Mouse (Mus musculus) embryonic facial prominence, embryonic 12.5 days (tissue): ENCODE results near the gene Atg7. TPM values are rescaled to one million over a fixed set of nuclear protein-coding genes. Genes with fewer than 3 reads are reported as not detected.

Experiments
- ATAC-seq: fragments of 200-750 bp; cut with Nextera tagmentation; 2 replicates; pipeline ENCODE4 v1.8.0; 2017; ENCODE audit not compliant: insufficient number of reproducible peaks, insufficient read depth, low FRiP score, low TSS enrichment
- H3K27ac ChIP-seq: fragments of 300-500 bp; sonication (generic); 2 replicates; pipeline ENCODE4 v1.5.1; 2016; ENCODE audit warnings: mild to moderate bottlenecking
- H3K27me3 ChIP-seq: fragments of 300-500 bp; sonication (generic); 2 replicates; pipeline ENCODE4 v1.6.1; 2016; ENCODE audit warnings: mild to moderate bottlenecking, moderate library complexity
- H3K36me3 ChIP-seq: fragments of 300-500 bp; sonication (generic); 2 replicates; pipeline ENCODE4 v1.6.1; 2016; ENCODE audit warnings: mild to moderate bottlenecking
- H3K4me1 ChIP-seq: fragments of 300-500 bp; sonication (generic); 2 replicates; pipeline ENCODE4 v1.6.1; 2016
- H3K4me2 ChIP-seq: fragments of 300-500 bp; sonication (generic); replicated peaks from 2 replicates; pipeline ENCODE4 v1.6.1; 2016; ENCODE audit warnings: mild to moderate bottlenecking, moderate library complexity
- H3K4me3 ChIP-seq: fragments of 300-500 bp; sonication (generic); 2 replicates; pipeline ENCODE4 v1.5.1; 2016; ENCODE audit warnings: mild to moderate bottlenecking
- H3K9ac ChIP-seq: fragments of 300-500 bp; sonication (generic); 2 replicates; pipeline ENCODE4 v1.6.1; 2016; ENCODE audit warnings: mild to moderate bottlenecking, moderate library complexity
- H3K9me3 ChIP-seq: fragments of 300-500 bp; sonication (generic); 2 replicates; pipeline ENCODE4 v1.6.1; 2016; ENCODE audit warnings: mild to moderate bottlenecking, moderate library complexity
- WGBS: fragments of 180-500 bp; shearing (Covaris S2); methylation state at CpG from one replicate; pipeline ENCODE4 v1.1.7; 2016; 5-methylcytosine and 5-hydroxymethylcytosine counted together
- polyA plus RNA-seq: library from polyadenylated mRNA; unstranded; fragments of >200 nt; fragmentation: Nextera tagmentation; extraction: Ambion mirVana; gene quantifications from 2 replicates; pipeline ENCODE4 v1.2.1, GENCODE M21; 2016

Gene Atg7
- polyA plus RNA-seq, 1 experiment from 2014 or later: 18.3 TPM

DNA sequence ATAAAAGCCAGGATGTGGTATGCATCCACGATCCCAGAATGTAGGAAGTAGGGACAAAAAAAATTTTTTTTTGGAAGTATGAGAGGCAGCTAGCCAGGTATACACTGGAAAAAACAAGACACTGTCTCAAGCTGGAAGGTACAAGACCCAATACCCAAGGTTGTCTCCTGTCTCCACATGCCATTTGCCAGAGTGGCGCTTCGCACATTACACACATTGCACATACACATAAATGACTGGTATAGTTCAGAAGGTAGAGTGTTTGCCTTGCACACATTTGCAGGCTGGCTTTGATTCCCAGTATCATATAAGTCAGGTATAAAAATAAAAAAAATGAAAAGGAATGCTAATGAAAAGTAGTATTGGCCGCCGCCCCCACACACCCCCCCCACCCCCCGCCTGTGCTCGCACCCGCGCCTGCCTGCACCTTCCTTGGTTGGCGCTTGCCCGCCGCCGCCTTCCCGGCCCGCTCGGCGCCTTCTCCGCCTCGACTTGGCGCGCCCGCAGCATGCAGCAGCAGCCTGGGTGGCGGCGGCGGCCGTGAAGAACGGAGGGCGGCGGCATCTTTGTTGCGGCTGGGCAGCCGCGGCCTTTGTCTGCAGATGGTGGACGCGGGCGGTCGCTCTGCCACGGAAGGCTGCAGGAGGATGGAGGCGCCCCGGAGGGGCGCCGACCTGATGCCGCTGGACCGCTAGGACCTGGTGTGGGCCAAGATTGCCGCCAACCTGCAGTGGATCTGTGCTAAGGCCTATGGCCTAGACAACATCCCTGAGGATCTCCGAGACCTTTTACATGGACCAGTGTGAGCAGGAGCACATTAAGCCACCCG, 95.2 kb downstream of the Atg7 start:
- peaks cover 16% of the 10 kb centered on the region for H3K4me1 ChIP-seq

DNA sequence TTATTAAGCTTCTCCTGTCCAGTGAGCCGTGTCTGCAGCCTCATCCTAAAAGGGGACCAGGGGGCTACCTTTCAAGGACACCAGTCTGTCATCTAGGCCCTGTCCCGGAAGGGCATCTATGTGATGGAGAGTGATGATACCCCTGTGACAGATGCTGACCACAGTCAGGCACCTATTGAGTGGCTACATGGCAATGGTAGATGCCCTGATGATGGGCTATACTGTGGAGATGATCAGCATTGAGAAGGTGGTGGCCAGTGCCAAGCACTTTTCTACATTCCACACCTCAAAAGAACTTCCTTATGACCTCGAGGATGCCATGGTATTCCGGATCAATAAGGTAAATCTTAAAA, 95.8 kb downstream of the Atg7 start:
- Histone ChIP-seq H3K9me3 (no peaks in the 10 kb centered on the region), H3K4me2 (0 out of 2 replicates have a peak overlapping the region, but pooled peaks have one; percentile 60), H3K36me3 (peaks cover 4% of the 10 kb centered on the region; the same call in 1 of the 2 replicates), H3K4me3 (peak overlapping the region; percentile 35; the same call in 1 of the 2 replicates), H3K27me3 (no peaks in the 10 kb centered on the region), H3K27ac (no peak overlapping the region), H3K4me1 (peaks cover 13% of the 10 kb centered on the region), H3K9ac (peak overlapping the region; percentile 57; the same call in 1 of the 2 replicates)
- ATAC-seq: no peak
- 86% methylated on average over 4 of the region's 4 CpGs for WGBS

More for the DNA sequence above, 95.2 kb downstream of the Atg7 start:
- H3K36me3 ChIP-seq: peaks cover 4% of the 10 kb centered on the region; the same call in 1 of the 2 replicates
- peak overlapping the region; percentile 35 for H3K4me3 ChIP-seq
- 23% methylated on average over 45 of the region's 46 CpGs for WGBS
- peak overlapping the region; percentile 60 for H3K4me2 ChIP-seq
- peak overlapping the region; percentile 57 for H3K9ac ChIP-seq
- peak overlapping the region; percentile 41; the same call in 1 of the 2 replicates for H3K27ac ChIP-seq
- ATAC-seq: no peak
- no peaks in the 10 kb centered on the region for H3K27me3 ChIP-seq
- no peaks in the 10 kb centered on the region for H3K9me3 ChIP-seq

DNA sequence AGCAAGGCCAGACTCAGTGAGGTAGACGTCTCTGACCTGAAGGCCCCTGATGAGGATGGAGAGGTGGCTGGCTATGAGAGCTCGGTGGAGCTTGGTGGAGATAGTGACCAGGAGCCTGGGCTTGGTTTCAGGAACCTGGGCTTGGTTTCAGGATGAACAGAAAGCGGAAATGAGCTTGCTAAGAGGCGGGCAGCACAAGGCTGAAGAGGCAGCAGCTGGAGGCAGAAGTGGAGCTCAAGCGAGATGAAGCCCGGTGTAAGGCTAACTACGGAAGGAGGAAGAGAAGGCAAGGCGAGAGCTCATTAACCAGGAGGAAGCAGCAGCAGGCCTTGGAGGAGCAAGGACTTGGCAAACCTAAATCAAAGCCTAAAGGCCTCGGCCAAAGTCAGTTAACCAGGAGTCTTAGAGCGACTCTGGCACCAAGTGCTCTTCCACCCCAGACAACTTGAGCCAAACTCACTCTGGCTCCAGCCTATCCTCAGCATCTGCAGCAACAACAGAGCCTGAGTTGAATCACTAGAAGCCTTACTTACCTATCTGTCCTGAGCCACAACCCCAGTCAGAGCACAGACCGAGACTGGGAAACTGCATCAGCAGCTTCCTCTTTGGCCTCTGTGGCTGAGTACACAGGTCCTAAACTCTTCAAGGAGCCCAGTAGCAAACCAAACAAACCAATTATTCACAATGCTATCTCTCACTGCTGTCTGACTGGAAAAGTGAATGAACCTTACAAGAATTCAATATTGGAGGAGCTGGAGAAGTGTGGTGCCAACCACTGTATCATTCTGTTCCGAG, 99.5 kb downstream of the Atg7 start:
- no peak for ATAC-seq
- Histone ChIP-seq H3K4me2 (no peak overlapping the region), H3K27me3 (no peaks in the 10 kb centered on the region), H3K27ac (no peak overlapping the region), H3K9ac (no peak overlapping the region), H3K9me3 (no peaks in the 10 kb centered on the region), H3K36me3 (peaks cover 4% of the 10 kb centered on the region; the same call in 1 of the 2 replicates), H3K4me3 (no peak overlapping the region), H3K4me1 (peaks cover 14% of the 10 kb centered on the region)
- 94% methylated on average over 12 of the region's 12 CpGs for WGBS

DNA sequence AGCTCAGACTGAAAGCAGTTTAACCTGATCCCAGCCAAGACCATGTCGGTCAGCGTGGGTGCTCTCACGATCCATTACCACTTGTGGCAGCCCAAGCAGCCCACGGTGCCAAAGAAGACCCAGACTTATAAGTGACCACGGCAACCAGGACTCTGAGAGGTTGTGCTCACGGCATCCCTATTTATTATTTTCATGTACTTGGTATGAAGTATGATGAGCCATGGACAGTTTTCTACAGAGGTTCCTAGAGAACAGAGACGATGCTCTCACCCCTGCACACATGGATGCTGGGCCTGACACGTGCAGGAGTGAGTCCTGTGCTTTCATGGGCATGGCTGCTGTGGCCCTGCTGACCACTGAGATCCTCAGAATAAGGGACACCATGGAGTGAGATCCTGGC, 100.2 kb downstream of the Atg7 start:
- Histone ChIP-seq H3K4me1 (peaks cover 13% of the 10 kb centered on the region), H3K4me3 (no peak overlapping the region), H3K36me3 (peaks cover 4% of the 10 kb centered on the region; the same call in 1 of the 2 replicates), H3K27ac (no peak overlapping the region), H3K9ac (no peak overlapping the region), H3K4me2 (no peak overlapping the region), H3K27me3 (no peaks in the 10 kb centered on the region), H3K9me3 (no peaks in the 10 kb centered on the region)
- 89% methylated on average over 8 of the region's 8 CpGs for WGBS
- ATAC-seq: no peak

DNA sequence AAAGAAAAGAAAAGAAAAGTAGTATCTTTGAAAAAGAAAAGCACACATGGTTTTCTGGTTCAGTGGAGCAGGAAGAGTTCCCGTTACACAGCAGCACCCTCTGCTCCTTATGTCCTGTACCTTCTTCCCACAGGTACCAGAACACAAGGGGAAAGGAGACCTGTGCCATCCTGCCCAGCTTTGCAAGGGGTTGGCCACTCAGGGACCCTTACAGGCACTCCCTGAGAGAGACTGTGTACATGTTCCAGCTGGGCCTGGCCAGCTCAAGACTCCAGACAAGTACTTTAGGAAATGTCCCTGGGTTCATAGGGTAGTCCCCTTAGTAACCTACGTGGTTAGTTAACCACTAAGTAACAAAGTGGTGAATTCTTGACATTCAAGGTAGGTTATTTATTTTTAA, 100.9 kb downstream of the Atg7 start:
- H3K9me3 ChIP-seq: no peaks in the 10 kb centered on the region
- H3K9ac ChIP-seq: no peak overlapping the region
- no peak for ATAC-seq
- no peak overlapping the region for H3K4me3 ChIP-seq
- peaks cover 4% of the 10 kb centered on the region; the same call in 1 of the 2 replicates for H3K36me3 ChIP-seq
- H3K27me3 ChIP-seq: no peaks in the 10 kb centered on the region
- 86% methylated on average over 2 of the region's 2 CpGs for WGBS
- H3K4me2 ChIP-seq: no peak overlapping the region
- peaks cover 8% of the 10 kb centered on the region for H3K4me1 ChIP-seq
- no peak overlapping the region for H3K27ac ChIP-seq

DNA sequence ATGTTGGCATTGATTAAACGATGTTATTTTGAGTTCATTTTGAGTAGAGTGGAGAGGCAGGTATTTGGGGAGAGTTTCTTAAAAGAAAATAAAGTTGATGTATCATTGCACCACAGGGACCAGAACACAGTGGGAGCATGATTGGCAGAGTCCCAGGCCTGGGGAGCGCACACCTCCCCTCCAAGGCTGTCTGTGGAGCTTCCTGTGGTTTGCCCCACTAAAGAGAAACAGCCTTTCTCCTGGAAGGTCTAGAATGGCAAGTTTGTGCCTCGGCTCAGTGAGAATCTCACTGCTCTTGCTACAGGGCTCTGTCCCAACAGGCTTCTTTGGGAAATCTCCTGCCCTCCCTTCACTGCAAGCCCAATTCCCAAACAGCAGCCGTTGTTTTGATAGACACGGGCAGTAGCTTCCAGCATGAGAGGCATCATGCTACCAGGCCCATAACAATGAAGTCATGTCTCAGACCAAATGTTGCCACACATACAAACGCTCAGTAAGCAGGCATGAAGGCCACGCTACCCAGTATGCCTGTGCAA, 103.6 kb downstream of the Atg7 start:
- ATAC-seq: no peak
- Histone ChIP-seq H3K4me1 (peaks cover 8% of the 10 kb centered on the region), H3K4me2 (no peak overlapping the region), H3K36me3 (no peaks in the 10 kb centered on the region), H3K9ac (no peak overlapping the region), H3K27ac (peak overlapping the region; percentile 54; the same call in 1 of the 2 replicates), H3K9me3 (no peaks in the 10 kb centered on the region), H3K4me3 (no peak overlapping the region), H3K27me3 (no peaks in the 10 kb centered on the region)
- WGBS: 61% methylated on average over 7 of the region's 7 CpGs

DNA sequence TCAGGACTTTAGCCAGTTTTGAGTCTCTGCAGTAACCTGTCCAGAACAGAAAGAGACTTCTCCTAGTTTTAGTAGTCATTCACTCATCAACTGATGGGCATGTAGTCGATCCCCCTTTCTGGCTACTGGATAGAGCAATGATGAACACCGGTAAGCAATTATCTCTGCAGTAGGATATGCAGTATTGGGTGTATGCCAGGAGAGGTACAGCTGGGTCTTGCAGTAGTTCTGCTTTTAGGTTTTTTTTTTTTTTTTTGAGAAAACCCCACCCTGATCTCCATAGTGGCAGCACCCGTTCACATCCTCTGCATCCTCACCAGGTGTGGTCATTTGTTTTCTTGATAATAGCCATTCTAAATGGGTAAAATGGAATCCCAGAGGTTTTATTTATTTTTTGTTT, 105.5 kb downstream of the Atg7 start:
- 86% methylated on average over 3 of the region's 3 CpGs for WGBS
- no peak for ATAC-seq

DNA sequence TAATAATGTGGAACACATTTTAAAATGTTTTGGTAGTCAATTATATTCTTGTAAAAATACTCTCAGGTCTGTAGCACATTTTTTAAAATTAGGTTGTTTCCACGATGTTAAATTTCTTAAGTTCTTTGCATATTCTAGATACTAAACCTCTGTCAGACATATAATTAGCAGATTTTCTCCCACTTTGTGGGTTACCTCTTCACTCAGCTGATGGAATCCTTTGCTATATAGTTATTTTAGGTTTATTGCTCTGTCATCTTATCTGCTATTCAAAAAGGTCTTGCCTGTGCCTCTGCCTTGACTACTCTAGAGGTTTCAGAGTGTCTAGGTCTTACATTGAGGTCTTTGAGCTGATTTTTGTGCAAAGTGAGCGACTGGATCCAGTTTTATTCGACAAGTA, 106.0 kb downstream of the Atg7 start:
- Histone ChIP-seq H3K27ac (no peak overlapping the region), H3K4me2 (no peak overlapping the region), H3K4me1 (peaks cover 8% of the 10 kb centered on the region), H3K36me3 (no peaks in the 10 kb centered on the region), H3K9ac (no peak overlapping the region), H3K4me3 (no peak overlapping the region), H3K27me3 (no peaks in the 10 kb centered on the region), H3K9me3 (no peaks in the 10 kb centered on the region)
- no peak for ATAC-seq
- 92% methylated on average over 3 of the region's 3 CpGs for WGBS

More for the DNA sequence above, 105.5 kb downstream of the Atg7 start:
- Histone ChIP-seq H3K36me3 (no peaks in the 10 kb centered on the region), H3K9me3 (no peaks in the 10 kb centered on the region), H3K27ac (no peak overlapping the region), H3K4me2 (no peak overlapping the region), H3K4me1 (peaks cover 8% of the 10 kb centered on the region), H3K27me3 (no peaks in the 10 kb centered on the region), H3K9ac (no peak overlapping the region), H3K4me3 (no peak overlapping the region)

DNA sequence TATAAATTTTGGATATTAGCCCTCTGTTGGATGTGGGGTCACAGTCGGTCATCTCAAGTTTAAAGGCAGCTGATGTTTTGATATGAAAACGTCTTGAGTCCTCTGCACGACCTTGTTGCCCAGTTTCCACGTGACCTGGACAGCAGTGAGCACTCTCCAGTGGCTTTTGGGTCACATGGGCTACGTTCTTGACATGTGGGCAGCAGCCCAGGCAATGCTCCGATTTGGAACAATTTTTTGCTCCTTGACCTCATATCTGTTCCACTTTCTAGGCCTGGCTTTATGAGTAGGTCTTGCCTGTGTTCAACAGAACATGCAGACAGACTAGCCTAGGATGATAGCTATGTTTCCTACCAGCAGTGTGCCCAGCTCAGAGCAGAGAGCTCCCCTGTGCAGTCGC, 115.9 kb downstream of the Atg7 start:
- WGBS: 70% methylated on average over 7 of the region's 7 CpGs
- H3K9ac ChIP-seq: no peak overlapping the region
- no peaks in the 10 kb centered on the region for H3K27me3 ChIP-seq
- H3K36me3 ChIP-seq: no peaks in the 10 kb centered on the region
- ATAC-seq: no peak
- H3K9me3 ChIP-seq: no peaks in the 10 kb centered on the region
- no peak overlapping the region for H3K4me2 ChIP-seq
- no peak overlapping the region for H3K4me3 ChIP-seq
- no peaks in the 10 kb centered on the region for H3K4me1 ChIP-seq
- no peak overlapping the region for H3K27ac ChIP-seq

DNA sequence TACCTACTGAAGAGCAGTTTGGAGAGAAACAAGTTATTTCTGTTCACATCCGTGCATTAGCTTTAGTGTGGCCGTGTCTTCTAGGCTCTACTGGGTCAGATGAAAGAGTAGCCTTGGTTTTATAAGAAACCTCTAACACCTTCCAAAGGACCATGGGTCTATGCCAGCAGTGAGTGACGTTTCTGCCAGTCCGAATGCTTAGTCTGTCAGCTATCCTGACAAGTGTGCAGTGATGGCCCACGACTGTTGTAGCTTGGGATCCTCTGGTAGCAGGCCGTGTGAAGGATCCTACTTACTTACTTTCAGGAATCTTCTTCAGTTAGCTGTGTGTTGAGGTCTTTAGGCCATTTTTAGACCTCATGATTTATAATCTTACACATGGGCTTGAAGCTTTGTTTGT, 123.4 kb downstream of the Atg7 start:
- 90% methylated on average over 6 of the region's 6 CpGs for WGBS
- H3K9ac ChIP-seq: no peak overlapping the region
- no peak overlapping the region for H3K4me2 ChIP-seq
- no peaks in the 10 kb centered on the region for H3K9me3 ChIP-seq
- no peak overlapping the region for H3K4me3 ChIP-seq
- no peaks in the 10 kb centered on the region for H3K27me3 ChIP-seq
- no peak for ATAC-seq
- H3K27ac ChIP-seq: no peak overlapping the region
- no peaks in the 10 kb centered on the region for H3K36me3 ChIP-seq
- H3K4me1 ChIP-seq: no peaks in the 10 kb centered on the region

DNA sequence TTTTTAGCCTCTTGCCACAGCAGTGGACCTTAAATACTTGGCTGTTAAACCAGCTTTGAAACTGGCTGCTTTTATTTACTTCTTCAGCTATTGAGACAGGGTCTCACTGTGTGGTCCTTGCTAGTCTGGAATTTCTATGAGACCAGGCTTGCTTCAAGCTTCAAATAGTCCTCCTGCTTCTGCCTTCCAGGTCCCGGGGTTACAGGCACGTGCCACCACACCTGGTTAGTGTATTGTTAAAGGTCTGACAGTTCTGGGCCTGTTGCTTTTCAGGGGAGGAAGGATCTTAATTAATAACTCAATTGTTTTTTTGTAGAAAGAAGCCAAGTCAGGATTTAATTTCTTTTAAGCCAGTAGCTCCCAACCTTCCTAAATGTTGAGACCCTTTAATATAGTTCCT, 124.8 kb downstream of the Atg7 start:
- Histone ChIP-seq H3K4me3 (no peak overlapping the region), H3K4me1 (no peaks in the 10 kb centered on the region), H3K4me2 (no peak overlapping the region), H3K27ac (no peak overlapping the region), H3K36me3 (no peaks in the 10 kb centered on the region), H3K9ac (no peak overlapping the region), H3K9me3 (no peaks in the 10 kb centered on the region), H3K27me3 (no peaks in the 10 kb centered on the region)
- WGBS: 60% methylated on average over 2 of the region's 2 CpGs
- no peak for ATAC-seq
